Mouse (Mus musculus) right cerebral cortex, postnatal 10 days (tissue): ENCODE measurements around the gene Olfr287.

Experiments
- DNase-seq, 2 experiments: peaks; one replicate each; pipeline ENCODE4 v3.0.0; 2021; ENCODE audit warnings: low spot score in 2 of 2

Olfr287 gene

GRCm38 (mm10) chr15:98220877-98221276 lies at the start of gene Olfr287, which contains the start of gene Gm44579:
Gene Olfr287 (minus strand): TSS chr15:98221056.
Gene Gm44579 (minus strand): TSS chr15:98220977.
- no peak for DNase-seq

DNA sequence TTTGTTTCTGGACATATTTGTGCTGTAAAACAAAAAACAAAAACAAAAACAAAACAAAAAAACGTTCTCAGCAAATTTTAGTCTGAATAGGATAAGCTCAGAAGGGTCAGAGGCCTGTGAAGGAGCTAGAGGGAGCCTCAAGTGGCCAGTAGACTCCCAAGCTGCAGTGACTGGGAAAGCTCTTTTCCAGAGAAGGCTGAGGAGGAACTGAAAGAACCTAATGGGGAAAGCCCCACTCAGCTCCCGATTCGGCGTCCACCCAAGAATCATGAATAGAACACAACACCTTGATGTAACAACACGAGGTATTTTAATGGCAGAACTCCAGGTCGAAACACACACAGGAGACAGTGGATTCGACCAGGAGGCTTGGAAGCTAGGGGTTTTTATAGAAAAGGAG lies 36.9 kb upstream of the Olfr287 start:
- DNase-seq, result no peak

- DNase-seq, result no peak
Measured at GRCm38 (mm10) chr15:98257193-98257592, 36.3 kb upstream of the Olfr287 start, which contains the start of gene H1fnt. Gene H1fnt (minus strand): TSS chr15:98257293.

- no peak for DNase-seq
Measured at GRCm38 (mm10) chr15:98256271-98256670, 35.4 kb upstream of the Olfr287 start.

DNA sequence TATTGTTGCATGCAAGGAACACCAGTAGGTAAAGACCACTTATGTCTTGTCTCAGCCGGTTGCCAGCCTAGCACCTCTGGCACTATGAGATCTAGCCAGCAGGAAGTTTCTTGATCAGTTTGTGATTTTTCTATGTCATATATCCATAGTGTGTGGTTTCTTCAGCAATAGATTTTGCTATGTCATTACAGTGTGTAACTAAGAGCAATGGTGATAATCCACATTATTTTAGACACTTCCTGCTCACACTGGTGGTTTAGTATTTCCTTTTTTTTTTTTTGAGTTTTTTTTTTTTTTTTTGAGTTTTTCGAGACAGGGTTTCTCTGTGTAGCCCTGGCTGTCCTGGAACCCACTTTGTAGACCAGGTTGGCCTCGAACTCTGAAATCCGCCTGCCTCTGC lies 14.6 kb upstream of the Olfr287 start:
- no peak for DNase-seq

DNA sequence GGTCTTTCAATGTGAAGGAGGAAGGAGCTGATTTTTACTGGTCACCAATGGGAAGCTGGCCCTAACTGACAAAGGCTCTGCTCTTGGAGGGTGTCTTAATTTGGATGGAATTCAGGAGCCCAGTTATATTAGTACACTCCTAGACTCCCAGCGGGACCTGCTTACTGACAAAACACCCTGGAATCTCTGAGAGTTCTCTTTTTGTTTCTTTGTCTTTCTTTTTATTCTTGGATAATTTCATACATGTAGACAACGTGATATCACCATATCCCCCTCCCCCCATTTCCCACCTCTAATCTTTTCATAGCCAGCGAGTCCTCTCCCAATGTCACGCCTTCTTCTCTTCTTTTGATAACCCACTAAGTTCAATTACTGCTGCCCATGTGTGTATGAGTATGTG lies 13.5 kb upstream of the Olfr287 start, which contains the start of gene Olfr286:
Olfr286 (minus strand) TSS at position 101 of the 400 bp plus-strand sequence.
- DNase-seq, result no peak

GRCm38 (mm10) chr15:98226096-98226495 lies 5.2 kb upstream of the Olfr287 start:
- DNase-seq, result no peak

DNA sequence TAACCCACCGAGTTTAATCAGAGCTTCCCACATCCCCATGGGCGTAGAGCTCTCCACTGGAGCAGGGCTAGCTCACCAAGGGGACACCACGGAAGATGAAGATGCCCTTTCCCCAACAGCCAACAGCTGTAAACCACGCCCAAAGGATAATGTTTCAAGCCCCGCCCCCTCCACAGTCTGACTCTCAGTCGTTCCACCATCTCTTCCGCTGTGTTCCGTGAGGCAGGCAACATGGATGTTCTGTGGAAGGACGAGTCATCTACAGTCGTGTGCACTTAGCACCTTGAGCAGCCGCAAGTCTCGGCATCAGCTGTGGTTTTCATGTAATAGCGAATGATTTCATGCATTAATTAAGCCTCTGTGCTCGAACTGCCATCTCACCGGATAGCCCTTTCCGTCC lies 4.8 kb upstream of the Olfr287 start:
- DNase-seq, result no peak

DNA sequence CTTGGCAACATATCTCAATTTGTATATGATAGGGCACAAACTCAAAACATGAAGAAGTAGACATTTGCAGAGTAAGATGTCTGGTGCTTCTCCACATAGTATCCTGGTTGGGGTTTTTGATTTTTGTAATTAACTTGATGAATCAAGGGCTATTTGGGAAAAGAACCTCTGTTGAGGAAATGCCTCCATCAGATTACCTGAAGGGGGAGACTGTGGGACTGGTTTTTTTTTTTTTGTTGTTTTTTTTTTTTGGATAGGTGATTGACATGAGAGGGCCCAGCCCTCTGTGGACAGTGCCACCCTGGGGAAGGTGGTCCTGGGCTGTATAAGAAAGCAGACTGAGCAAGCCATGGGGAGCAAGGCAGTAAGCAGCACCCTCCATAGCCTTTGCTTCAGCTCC lies 1.5 kb upstream of the Olfr287 start:
- DNase-seq, result no peak

DNA sequence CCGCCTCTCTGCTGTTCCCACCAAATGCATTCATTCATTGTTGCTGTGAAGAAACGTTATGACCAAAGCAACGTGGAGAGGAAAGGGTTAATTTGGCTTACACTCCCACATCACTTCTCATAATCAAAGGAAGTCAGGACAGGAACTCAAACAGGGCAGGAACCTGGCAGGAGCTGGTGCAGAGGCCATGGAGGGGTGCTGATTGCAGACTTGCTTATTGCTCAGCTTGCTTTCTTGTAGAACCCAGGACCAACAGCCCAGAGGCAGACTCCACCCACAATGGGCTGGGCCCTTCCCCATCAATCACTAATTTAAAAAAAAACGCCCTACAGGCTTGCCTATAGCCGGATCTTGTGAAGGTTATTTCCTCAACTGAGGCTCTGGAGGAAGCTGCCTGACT lies 6.7 kb downstream of the Olfr287 start:
- no peak for DNase-seq

- no peak for DNase-seq
Measured at GRCm38 (mm10) chr15:98213336-98213870, 7.5 kb downstream of the Olfr287 start.

GRCm38 (mm10) chr15:98209676-98210075 lies 11.2 kb downstream of the Olfr287 start:
- DNase-seq, result no peak

- no peak for DNase-seq
Measured at GRCm38 (mm10) chr15:98195442-98195841, 25.4 kb downstream of the Olfr287 start, which contains the start of gene Olfr288. Gene Olfr288 (minus strand): TSS chr15:98195542.

- DNase-seq, result no peak
Measured at GRCm38 (mm10) chr15:98184456-98184855, 36.4 kb downstream of the Olfr287 start.

- DNase-seq, result no peak
Measured at GRCm38 (mm10) chr15:98181856-98182570, 38.8 kb downstream of the Olfr287 start.

DNA sequence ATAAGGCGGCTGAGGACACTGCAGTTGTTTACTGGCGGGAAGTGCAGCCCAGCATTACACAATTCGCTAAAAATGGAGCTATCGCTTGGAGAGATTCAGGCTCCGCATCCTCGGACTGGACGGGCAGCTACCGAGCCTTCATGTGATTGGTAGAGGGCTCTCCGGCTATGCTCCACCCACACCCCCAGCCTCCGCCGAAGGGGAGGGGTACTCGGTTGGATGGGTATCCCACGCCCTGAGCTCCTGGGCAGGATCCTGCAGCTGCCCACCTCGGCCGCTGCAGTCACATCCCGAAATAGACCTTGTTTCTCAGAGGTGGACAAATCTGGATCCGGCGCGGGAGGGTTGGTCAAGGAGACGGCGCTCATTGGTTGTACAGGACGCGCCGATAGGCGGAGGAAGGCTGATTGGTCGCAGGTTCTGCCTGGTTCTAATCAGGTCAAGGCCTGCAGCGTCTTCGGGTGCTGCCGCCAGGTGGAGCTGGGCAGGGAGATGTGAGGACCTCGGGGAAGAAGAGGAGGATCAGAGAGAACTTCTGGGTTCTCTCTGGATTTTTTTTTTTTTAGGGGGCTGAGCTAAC lies 39.6 kb downstream of the Olfr287 start:
- DNase-seq, result peak; percentile 93 to 95

GRCm38 (mm10) chr15:98180567-98181131 lies 40.2 kb downstream of the Olfr287 start:
- no peak for DNase-seq

DNA sequence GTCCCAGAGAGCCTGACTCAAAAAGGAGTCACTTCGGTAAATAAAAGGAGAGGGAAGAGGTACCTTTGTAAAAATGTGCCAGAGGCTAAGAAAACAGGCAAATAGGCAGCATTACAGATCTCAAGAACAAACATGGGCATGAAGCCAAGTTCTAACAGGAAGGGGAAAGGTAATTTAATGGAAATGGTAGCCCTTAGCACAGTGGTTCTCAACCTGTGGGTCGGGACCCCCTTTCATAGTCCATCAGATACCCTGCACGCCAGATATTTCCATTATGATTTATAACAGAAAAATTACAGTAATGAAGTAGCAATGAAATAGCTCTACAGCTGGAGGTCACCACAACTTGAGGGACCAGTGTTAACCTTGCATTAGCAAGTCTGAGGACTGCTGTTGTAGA lies 43.5 kb downstream of the Olfr287 start:
- no peak for DNase-seq

- DNase-seq, result peak; percentile 89 to 92
Measured at GRCm38 (mm10) chr15:98173821-98174220, 47.0 kb downstream of the Olfr287 start.

DNA sequence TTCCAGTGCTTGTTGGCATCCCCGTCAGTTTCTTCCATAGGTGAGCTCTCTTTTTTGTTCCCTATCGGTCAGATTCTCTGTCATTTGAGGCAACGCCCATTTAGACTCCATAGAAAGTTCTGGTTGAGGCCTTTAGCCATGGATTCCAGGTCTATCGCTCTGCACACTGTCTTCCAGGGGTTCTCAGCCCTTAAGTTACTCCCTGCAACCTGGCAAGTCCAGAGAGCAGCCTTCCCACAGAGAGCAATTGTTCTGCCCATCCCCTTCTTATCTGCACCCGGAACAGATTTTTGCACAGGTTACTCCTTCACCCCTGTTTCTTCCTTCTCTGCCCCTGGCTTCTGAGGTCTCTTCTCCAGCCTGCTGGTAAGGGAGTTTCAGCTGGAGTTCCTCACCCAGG lies 48.7 kb downstream of the Olfr287 start:
- DNase-seq, result no peak

GRCm38 (mm10) chr15:98170917-98171316 lies 49.9 kb downstream of the Olfr287 start:
- no peak for DNase-seq

GRCm38 (mm10) chr15:98170365-98170764 lies 50.5 kb downstream of the Olfr287 start:
- DNase-seq, result peak; percentile 76 to 86

DNA sequence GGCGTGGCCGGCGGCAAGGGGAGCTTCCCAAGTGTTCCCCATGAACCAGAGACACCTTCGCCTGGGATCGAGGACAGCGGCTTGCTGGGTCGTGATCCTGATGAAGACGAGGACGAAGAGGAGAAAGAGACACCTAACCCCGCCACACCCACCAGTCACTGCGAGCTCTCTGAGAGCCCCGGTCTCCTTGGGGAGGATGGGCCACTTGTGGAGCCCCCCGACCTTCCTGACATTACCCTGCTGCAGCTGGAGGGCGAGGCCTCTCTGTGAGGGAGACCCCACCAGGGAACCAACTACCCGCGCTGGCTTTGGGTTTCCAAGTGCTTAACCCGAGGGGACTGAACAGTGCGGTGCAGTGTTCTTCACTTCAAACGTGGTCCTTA lies 52.2 kb downstream of the Olfr287 start:
- peak in 1 of 2 experiments; percentile 35 for DNase-seq
